In genomic region chr6:39592401-39593214, GRCm38 (mm10) we compare ENCODE assay signal across 7 mouse cellular contexts. TPM values are rescaled to one million over a fixed set of nuclear protein-coding genes. Genes with fewer than 3 reads are reported as not detected.
A peak's percentile ranks its signal among the peaks of the same experiment; 100 is the strongest.
DNase-seq lines count a peak whose midpoint lies in the region; ATAC-seq lines count a peak whose summit lies in the region.

Ndufb2 (plus strand) TSS chr6:39592574.

- DNase-seq in adrenal gland, postnatal 14 days = peak; percentile 96
- DNase-seq in embryonic facial prominence, embryonic 11.5 days (ENCODE audit: low spot score) = peak; percentile 96
- peak; percentile 96 for DNase-seq in kidney, adult 11 months
- DNase-seq in limb, embryonic 10.5 days (ENCODE audit: low spot score) = peak; percentile 98
- peak; percentile 93 for DNase-seq in spleen, adult 12 weeks (ENCODE audit: low spot score)

- no peaks in the 10 kb centered on the region; the same call in 1 of the 2 replicates for H3K36me3 ChIP-seq in embryonic facial prominence, embryonic 11.5 days (replicated peaks; ENCODE audit: control insufficient read depth, insufficient read depth, low read depth, low read length)
- H3K36me3 ChIP-seq in limb, embryonic 10.5 days = peaks cover 29% of the 10 kb centered on the region
- H3K36me3 ChIP-seq in midbrain, embryonic 13.5 days = peaks cover 29% of the 10 kb centered on the region

- peak within 1 kb of the TSS; percentile 80 for H3K9ac ChIP-seq in embryonic facial prominence, embryonic 11.5 days (replicated peaks; ENCODE audit: low read length)
- H3K9ac ChIP-seq in midbrain, embryonic 13.5 days (replicated peaks) = peak within 1 kb of the TSS; percentile 73

- peak within 1 kb of the TSS; percentile 43; the same call in 1 of the 2 replicates for H3K27ac ChIP-seq in embryonic facial prominence, embryonic 11.5 days (replicated peaks; ENCODE audit: low read depth, low read length)
- H3K27ac ChIP-seq in limb, embryonic 10.5 days = peak within 1 kb of the TSS; percentile 94
- H3K27ac ChIP-seq in midbrain, embryonic 13.5 days = peak within 1 kb of the TSS; percentile 92

- no peaks in the 10 kb centered on the region for H3K27me3 ChIP-seq in embryonic facial prominence, embryonic 11.5 days (ENCODE audit: control insufficient read depth, insufficient read depth, low read length)
- H3K27me3 ChIP-seq in limb, embryonic 10.5 days (ENCODE audit: low read depth, poor library complexity, severe bottlenecking) = no peaks in the 10 kb centered on the region
- H3K27me3 ChIP-seq in midbrain, embryonic 13.5 days = no peaks in the 10 kb centered on the region

- H3K4me1 ChIP-seq in embryonic facial prominence, embryonic 11.5 days (ENCODE audit: control insufficient read depth, insufficient read depth, low read length) = no peaks in the 10 kb centered on the region
- H3K4me1 ChIP-seq in limb, embryonic 10.5 days = peaks cover 13% of the 10 kb centered on the region
- peaks cover 17% of the 10 kb centered on the region for H3K4me1 ChIP-seq in midbrain, embryonic 13.5 days (replicated peaks)

- H3K4me2 ChIP-seq in embryonic facial prominence, embryonic 11.5 days (ENCODE audit: low read depth, low read length) = peak within 1 kb of the TSS; percentile 83
- H3K4me2 ChIP-seq in midbrain, embryonic 13.5 days (replicated peaks) = peak within 1 kb of the TSS; percentile 69

- peak within 1 kb of the TSS; percentile 74 for H3K4me3 ChIP-seq in embryonic facial prominence, embryonic 11.5 days (ENCODE audit: low read depth, low read length)
- H3K4me3 ChIP-seq in limb, embryonic 10.5 days = peak within 1 kb of the TSS; percentile 86
- H3K4me3 ChIP-seq in midbrain, embryonic 13.5 days (replicated peaks) = peak within 1 kb of the TSS; percentile 78

- WGBS in embryonic facial prominence, embryonic 11.5 days = under 1% methylated on average over 56 of the region's 56 CpGs
- under 1% methylated on average over 56 of the region's 56 CpGs for WGBS in limb, embryonic 10.5 days
- WGBS in midbrain, embryonic 13.5 days = under 1% methylated on average over 56 of the region's 56 CpGs

- peak; percentile 97 for ATAC-seq in embryonic facial prominence, embryonic 11.5 days (replicated peaks; ENCODE audit: insufficient number of reproducible peaks, low FRiP score, low TSS enrichment, low read depth)
- peak; percentile 97 for ATAC-seq in granulocyte monocyte progenitor cell, adult 5-6 weeks (replicated peaks; ENCODE audit: poor library complexity, severe bottlenecking)
- peak; percentile 99 for ATAC-seq in midbrain, embryonic 13.5 days

- no peaks in the 10 kb centered on the region for H3K9me3 ChIP-seq in embryonic facial prominence, embryonic 11.5 days (replicated peaks; ENCODE audit: control insufficient read depth, low read length)
- no peaks in the 10 kb centered on the region for H3K9me3 ChIP-seq in limb, embryonic 10.5 days (replicated peaks)
- H3K9me3 ChIP-seq in midbrain, embryonic 13.5 days = no peaks in the 10 kb centered on the region

RNA-seq across cellular contexts. Expression of gene Ndufb2, which starts in this region (rescaled TPM):
- 288 and 312 TPM in 2 replicates for total RNA-seq in adrenal gland, postnatal 14 days (2021)
- 228 and 264 TPM in 2 replicates for polyA plus RNA-seq in embryonic facial prominence, embryonic 11.5 days (2014; fragmentation: Nextera tagmentation; extraction: Ambion mirVana)
- 165 and 172 TPM in 2 replicates for total RNA-seq in granulocyte monocyte progenitor cell, adult 5-6 weeks (2014; fragmentation: Nextera tagmentation)
- 93.4 and 107 TPM in 2 replicates for total RNA-seq in granulocyte monocyte progenitor cell, adult 5-6 weeks (2017)
- polyA plus RNA-seq in limb, embryonic 10.5 days (2016; fragmentation: Nextera tagmentation; extraction: Ambion mirVana) = 290 and 296 TPM in 2 replicates
- polyA plus RNA-seq in midbrain, embryonic 13.5 days (2015; fragmentation: Nextera tagmentation; extraction: Ambion mirVana) = 350 and 365 TPM in 2 replicates

Comparison
In these comparisons a context has a peak if more than half of its experiments do, and no peak if none do; other contexts are left out.
1. Peak in every context shown above with its lines: DNase-seq, ATAC-seq, H3K4me3 ChIP-seq and H3K27ac ChIP-seq.
2. H3K27ac ChIP-seq: peak in every context shown above with its lines; median percentile 94 in limb, embryonic 10.5 days; 92 in midbrain, embryonic 13.5 days; 43 in embryonic facial prominence, embryonic 11.5 days.